Mouse (Mus musculus) frontal cortex, adult (tissue): ENCODE measurements at regions not wholly inside any gene's neighbourhood (a gene's known extent, or its start where the extent isn't known, plus 50 kb on each side); places are given as distances from the start of the nearest gene placed in this dataset.

ENCODE experiments used
- ATAC-seq: cut with Nextera tagmentation; 2 replicates; pipeline ENCODE4 v1.9.2; 2017; ENCODE audit warnings: mild to moderate bottlenecking, moderate library complexity, mixed read lengths; ENCODE audit not compliant: low TSS enrichment

DNA sequence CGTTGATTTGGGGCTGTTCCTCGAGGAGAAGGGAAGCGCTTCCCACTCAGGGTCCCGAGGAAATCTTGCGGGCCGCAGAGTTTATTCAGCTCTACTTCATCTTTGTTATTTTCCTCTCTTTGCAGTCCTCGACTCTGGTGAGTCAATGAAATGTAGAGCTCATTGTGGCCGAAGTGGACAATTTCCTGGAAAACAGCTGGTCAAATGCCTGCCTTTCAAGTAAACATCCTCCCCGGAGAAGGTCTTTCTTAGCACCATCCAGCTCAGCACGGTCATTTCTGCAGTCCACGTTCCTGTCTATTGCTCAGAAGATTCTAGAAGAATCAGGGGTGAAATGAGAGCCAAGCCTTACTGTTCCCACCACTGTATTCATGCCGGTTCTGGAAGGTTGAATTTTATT lies 133.0 kb downstream of the Bcas1 start:
- no peak for ATAC-seq

GRCm38 (mm10) chr2:170291841-170292655 lies 135.6 kb downstream of the Bcas1 start:
- ATAC-seq, result no peak

- ATAC-seq, result no peak
Measured at GRCm38 (mm10) chr2:170289378-170289960, 138.2 kb downstream of the Bcas1 start.

- ATAC-seq, result no peak
Measured at GRCm38 (mm10) chr2:170288787-170289186, 138.9 kb downstream of the Bcas1 start.

DNA sequence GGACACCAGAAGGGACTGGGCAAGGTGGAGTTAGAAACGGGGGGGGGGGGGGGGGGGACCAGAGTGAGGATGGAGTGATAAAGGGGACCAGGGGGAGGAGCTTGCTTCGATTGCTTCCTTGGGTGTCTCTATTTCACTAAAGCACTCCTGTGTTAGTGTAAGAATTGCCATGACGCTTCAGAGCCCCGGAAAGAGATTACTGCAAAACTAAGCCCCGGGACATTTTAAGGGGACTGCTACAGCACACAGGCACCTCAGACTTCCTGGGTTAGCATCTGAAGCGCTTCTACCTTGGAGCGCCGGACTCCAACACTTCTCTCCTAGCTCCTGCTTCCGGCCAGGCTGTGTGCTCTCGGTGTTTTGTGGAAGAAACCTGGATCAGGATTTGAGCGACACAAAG lies 139.4 kb downstream of the Bcas1 start:
- ATAC-seq, result no peak

GRCm38 (mm10) chr2:170287301-170287885 lies 139.5 kb upstream of the Zfp217 start:
- peak; percentile 41; the same call in 1 of the 2 replicates for ATAC-seq

GRCm38 (mm10) chr2:170286773-170287172 lies 138.9 kb upstream of the Zfp217 start:
- no peak for ATAC-seq

DNA sequence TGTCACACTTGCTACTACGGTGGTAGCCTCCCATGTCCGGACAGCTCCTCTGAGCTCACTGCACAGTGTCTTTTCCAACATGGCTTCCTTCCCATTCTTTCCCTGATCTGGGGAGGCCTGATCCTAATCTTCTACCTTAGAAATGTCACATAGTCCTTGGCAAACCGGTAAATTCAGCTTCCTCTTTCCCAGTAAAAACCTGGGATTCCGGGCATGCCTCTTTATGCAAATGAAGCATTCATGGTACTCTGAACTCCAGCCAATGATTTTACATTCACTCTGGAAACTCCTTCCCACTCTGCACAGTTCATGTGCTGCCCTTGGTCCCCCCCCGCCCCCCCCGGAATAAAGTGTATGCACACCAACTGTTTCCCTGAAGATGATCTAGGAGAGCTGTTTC lies 134.6 kb upstream of the Zfp217 start:
- ATAC-seq, result no peak

DNA sequence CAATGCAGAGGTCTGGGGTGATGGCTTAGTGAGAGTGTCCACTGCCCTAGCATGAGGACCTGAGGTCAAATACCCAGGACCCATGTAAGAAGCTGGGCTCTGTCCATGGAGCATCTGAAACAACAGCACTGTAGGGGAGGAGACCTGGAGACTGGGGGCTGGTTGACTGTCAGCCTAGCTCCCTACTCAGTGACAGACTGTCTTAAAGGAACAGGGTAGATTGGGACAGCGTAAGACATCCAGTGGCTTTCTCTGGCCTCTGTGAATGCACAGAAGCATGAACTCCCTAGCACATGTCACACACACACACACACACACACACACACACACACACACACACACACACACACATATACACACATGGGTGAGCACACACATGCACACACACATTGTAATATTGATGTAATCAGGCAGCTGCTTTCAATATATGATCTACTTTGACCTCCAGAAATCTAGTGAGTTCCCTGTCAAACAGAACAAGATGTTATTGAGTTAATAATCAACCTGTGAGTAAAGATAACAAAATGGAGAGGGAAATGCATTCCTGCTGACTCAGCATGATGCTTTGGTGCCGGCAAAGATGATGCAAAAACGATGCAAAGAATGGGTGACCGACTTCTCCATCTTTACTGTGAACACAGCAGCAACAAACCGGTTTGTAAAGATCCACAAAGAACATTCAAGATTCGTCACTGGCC lies 133.6 kb upstream of the Zfp217 start:
- ATAC-seq, result no peak

DNA sequence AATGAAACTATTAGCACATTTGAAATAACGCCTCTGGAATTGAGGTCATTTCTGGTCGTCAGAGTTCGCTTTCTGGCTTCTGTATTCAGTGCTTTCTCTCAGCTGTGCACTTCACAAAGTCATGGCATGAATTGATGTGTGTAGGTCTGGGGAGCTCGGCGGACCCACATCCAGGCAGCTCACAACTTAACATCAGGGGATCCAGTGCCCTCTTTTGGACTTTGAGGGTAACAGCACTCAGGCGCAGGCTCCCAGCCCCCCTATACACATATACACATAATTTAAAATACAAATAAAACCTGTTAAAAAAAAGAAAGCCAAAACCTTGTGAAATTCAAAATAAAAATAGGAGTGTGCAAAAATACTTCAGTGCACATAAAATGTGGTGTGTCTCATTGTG lies 132.8 kb upstream of the Zfp217 start:
- no peak for ATAC-seq

GRCm38 (mm10) chr2:170277896-170278295 lies 130.0 kb upstream of the Zfp217 start:
- ATAC-seq, result no peak

DNA sequence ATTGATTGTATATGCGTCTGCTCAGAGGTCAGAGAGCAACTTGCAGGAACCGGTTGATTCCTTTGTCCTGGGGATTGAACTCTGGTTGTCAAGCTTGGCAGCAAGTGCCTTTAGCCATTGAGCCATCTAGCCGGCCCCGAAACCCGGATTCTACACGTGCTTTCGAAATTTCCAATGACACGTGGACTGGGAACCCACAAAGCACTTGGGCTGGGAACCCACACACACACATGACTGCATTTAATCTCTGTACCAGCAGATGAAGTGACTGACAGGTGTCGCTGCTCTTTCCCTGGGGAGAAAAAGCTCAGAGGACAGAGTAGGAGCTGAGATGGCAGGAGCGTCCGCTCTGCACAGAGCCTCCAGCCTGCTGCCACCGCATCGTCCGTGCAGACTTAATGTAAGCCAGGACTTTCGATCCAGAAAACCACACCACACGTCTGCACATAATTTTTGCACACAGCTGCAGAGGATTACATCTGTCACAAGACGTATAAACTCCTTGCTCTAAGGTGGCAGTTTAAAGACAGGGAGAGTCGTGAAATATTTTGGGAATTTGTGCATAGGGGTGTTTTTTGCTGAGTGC lies 129.4 kb upstream of the Zfp217 start:
- ATAC-seq, result no peak

DNA sequence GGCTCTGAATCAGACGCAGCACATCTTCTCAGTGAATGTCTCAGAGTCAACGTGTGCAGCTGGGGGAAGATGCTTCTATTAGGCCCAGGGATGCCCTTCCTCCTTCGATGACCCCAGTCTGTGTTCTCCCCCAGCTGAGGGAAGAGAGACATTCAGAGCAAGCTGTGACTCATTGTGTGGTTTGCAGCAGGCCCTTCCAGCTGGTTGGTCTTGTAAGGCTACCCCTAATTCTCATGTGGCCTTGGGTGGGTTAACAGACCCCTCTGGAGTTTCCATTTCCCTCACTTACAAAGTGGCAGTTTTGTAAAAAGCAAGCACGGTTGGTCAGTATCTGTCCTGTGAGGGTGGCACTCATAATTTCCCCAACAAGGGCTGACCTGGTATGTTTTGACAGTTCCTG lies 127.8 kb upstream of the Zfp217 start:
- no peak for ATAC-seq

GRCm38 (mm10) chr2:170269926-170270577 lies 122.1 kb upstream of the Zfp217 start:
- ATAC-seq, result no peak

DNA sequence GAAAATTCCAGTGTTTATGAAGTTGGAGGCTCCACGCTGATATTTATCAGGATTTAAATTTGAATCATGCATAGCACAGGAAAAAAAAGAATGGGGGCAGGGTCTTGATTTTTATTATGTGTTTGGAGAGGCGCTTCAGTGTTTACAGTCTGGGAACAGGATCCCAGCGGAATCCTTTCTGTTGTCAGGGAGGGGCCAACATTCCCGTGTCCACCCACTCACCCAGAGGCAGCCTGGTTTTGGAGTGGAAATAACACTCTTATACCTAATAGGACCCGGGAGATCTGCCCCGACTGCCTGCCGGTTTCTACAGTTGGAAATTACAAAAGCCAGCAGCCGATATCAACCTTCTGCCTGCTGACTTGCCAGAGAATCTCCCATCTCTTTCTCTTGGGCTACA lies 120.2 kb upstream of the Zfp217 start:
- ATAC-seq, result no peak

GRCm38 (mm10) chr2:170267152-170267551 lies 119.2 kb upstream of the Zfp217 start:
- no peak for ATAC-seq

DNA sequence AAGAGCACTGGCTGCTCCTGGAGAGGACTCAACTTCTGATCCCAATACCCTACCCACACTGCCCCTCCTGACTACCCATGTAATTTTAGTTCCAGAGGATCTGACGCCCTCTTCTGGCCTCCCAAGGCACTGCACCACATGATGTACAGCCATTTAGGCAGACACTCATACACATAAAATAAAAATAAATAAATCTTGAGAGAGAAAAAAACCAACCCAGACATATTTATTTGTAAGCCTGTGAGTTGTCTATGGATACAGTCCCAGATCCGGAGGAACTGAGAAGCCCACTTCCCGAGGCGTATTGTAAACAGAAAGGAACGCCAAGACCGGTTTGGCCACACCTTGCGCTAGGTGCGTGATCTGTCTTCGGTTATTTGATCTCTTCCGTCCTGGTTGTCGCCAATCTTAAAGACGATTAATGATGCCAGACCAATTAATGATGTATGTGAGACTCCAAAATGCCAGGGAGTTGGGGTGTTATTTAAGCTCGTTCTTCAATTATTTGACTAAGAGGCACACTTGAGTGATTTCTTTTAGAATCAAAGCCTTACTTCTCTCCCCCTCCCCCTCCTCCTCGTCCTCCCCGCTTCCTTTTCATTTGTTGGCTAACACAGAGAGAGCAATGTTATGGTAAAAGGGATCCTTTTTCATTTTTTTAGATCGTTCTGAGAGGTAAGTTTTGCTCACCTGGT lies 118.7 kb upstream of the Zfp217 start:
- no peak for ATAC-seq

DNA sequence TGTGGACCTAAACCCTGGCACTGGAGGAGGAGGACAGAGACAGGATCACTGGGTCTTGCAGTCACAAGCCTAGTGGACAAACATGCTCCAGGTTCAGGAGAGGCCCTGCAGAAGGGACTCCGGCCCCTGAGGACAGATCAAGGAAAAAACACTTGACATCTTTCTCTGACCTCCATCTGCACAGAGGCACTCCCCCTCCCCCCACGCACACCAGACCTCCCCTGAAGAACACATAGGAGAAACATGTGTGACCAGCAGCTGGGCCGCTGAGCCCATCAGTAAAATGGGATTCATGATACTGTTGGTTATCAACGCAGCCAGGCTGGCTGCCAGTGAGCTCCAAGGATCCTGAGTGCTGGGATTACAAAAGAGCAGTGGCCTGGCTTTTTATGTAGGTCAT lies 115.7 kb upstream of the Zfp217 start:
- no peak for ATAC-seq

DNA sequence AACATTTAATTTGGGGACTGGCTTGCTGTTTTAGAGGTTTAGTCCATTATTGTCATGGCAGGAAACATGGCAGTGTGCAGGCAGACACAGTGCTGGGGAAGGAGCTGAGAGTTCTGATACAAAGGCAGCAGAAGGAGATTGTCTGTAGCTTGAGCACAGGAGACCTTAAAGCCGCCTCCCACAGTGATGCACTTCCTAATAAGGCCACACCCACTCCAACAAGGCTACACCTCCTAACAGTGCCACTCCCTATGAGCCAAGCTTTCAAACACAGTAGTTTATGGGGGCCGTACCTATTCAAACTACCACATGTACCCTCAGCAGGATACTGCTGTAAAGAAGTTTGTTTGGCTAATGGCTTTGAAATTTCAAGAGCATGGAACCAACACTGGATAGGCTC lies 113.3 kb upstream of the Zfp217 start:
- ATAC-seq, result no peak

GRCm38 (mm10) chr2:170259662-170260457 lies 112.0 kb upstream of the Zfp217 start:
- no peak for ATAC-seq
